Mouse (Mus musculus) ES-Bruce4 (cell line): ENCODE measurements around the gene Samsn1.

Source experiments
- CTCF ChIP-seq: IDR thresholded peaks from one replicate; pipeline ENCODE4 v1.8.1; 2011; ENCODE audit warnings: low read depth, low read length
- EP300 ChIP-seq: IDR thresholded peaks from 2 replicates; pipeline ENCODE4 v1.6.1; 2011; ENCODE audit warnings: low read depth, low read length; ENCODE audit not compliant: insufficient read depth
- POLR2A ChIP-seq: IDR thresholded peaks from one replicate; pipeline ENCODE4 v1.8.1; 2011; ENCODE audit warnings: low read length; ENCODE audit not compliant: insufficient read depth

DNA sequence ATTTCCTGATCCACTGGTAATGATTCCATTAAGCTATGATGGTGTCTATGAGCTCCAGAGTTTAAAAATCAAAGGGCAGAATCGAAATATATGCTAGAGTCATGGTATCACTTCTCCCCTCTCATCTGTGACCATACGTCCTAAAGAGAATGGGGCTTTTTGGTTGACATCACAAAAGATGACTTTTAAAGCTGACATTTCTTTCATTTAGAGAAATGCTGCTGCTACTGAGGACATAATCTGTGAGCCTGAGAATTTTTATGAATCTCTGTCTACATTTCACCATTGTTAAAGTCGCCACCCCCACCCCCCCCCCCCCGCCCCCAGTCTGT is 91.9 kb downstream of the Samsn1 start:
- no peak for TF ChIP-seq CTCF
- TF ChIP-seq POLR2A = no peak
- no peak for TF ChIP-seq EP300
